In the genomic region with DNA sequence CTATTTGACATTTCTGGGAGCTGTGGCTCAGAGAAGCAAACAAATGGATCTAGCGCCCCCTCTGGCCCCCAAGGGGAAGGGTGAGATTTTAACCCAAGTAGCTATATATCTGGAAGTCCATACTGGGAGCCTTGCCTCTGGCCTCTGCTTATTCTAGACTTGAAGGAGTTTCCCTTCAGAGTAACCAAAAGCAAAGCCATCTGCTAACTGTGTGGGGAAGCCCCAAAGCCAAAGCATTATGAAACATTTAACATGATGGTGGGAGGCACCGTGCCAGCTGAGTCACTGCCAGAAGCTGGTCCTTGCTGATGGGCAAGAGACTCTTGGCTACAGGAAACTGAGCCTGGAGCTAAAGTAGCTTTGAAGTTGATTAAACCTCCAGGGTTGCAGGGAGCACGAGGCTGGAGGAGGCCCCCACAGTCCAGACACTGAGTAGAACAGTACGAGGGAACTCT, we compare ENCODE assay signal across 8 mouse cellular contexts. TPM values are rescaled to one million over a fixed set of nuclear protein-coding genes. Genes with fewer than 3 reads are reported as not detected.
DNase-seq lines count a peak whose midpoint lies in the region; ATAC-seq lines count a peak whose summit lies in the region.

No protein-coding gene starts in this region.

- no peak overlapping the region for H3K9ac ChIP-seq in heart, embryonic 16.5 days (ENCODE audit: low read length)

- H3K9me3 ChIP-seq in heart, embryonic 16.5 days (replicated peaks; ENCODE audit: control insufficient read depth, low read length): no peaks in the 10 kb centered on the region

- no peak overlapping the region for H3K4me3 ChIP-seq in heart, embryonic 16.5 days (ENCODE audit: low read length)

- H3K4me1 ChIP-seq in heart, embryonic 16.5 days (ENCODE audit: control insufficient read depth, insufficient read depth, low read length): peaks cover 6% of the 10 kb centered on the region

- no peaks in the 10 kb centered on the region for H3K27me3 ChIP-seq in heart, embryonic 16.5 days (ENCODE audit: control insufficient read depth, insufficient read depth, low read length)

- WGBS in heart, embryonic 16.5 days: 23% methylated on average over 4 of the region's 4 CpGs

- H3K4me2 ChIP-seq in heart, embryonic 16.5 days (ENCODE audit: low read depth, low read length): peak overlapping the region; percentile 13; the same call in 1 of the 2 replicates

- peak; percentile 19 for DNase-seq in embryo, embryonic 10.5 days (ENCODE audit: low spot score)
- DNase-seq in embryo, embryonic 9.5 days (ENCODE audit: extremely low spot score): no peak
- DNase-seq in Muller cell, postnatal 12 days (ENCODE audit: inconsistent ontology term): peak; percentile 92
- peak; percentile 58 to 70 for DNase-seq in cerebellum, postnatal 36 days
- DNase-seq in layer of hippocampus, postnatal 14 days (ENCODE audit: low spot score in 2 of 2): peak; percentile 45 to 64
- peak; percentile 90 to 95 for DNase-seq in lung, postnatal 4 days
- DNase-seq in urinary bladder, postnatal 10 days (ENCODE audit: low spot score): peak; percentile 17

- ATAC-seq in heart, embryonic 16.5 days (replicated peaks; ENCODE audit: extremely low read depth, insufficient read depth, low FRiP score): peak; percentile 85

- peak overlapping the region; percentile 13; the same call in 1 of the 2 replicates for H3K27ac ChIP-seq in heart, embryonic 16.5 days (ENCODE audit: low read length)

- H3K36me3 ChIP-seq in heart, embryonic 16.5 days (ENCODE audit: control insufficient read depth, insufficient read depth): no peaks in the 10 kb centered on the region

RNA-seq across cellular contexts. Expression of a gene that starts 4.0 kb away (rescaled TPM):
- polyA plus RNA-seq in heart, embryonic 16.5 days (2015; fragmentation: Nextera tagmentation; extraction: Ambion mirVana): 0.07 and 0.24 TPM in 2 replicates
- 1 to 10 TPM; 1.7 to 2.7 TPM for total RNA-seq in layer of hippocampus, postnatal 14 days (2021)
